Mouse (Mus musculus) lung, adult 2 months (tissue): ENCODE results near the gene Slc5a10.
A peak's percentile ranks its signal among the peaks of the same experiment; 100 is the strongest.

ENCODE experiments used
- CTCF ChIP-seq: fragments of 200-500 bp; IDR thresholded peaks from 2 replicates; pipeline ENCODE4 v1.5.1; 2011; ENCODE audit warnings: mild to moderate bottlenecking, low read length, control low read depth; ENCODE audit not compliant: insufficient read depth
- POLR2A ChIP-seq: fragments of 200-500 bp; IDR thresholded peaks from 2 replicates; pipeline ENCODE4 v1.6.1; 2011; ENCODE audit warnings: low read depth, mild to moderate bottlenecking, control low read depth, low read length, borderline replicate concordance; ENCODE audit errors: extremely low read depth

- TF ChIP-seq CTCF (peak; percentile 28), POLR2A (no peak)
Measured at GRCm38 (mm10) chr11:61673686-61674085, 46.9 kb downstream of the Slc5a10 start.
